Comparison of ENCODE assay signal across 8 mouse cellular contexts in the genomic region with DNA sequence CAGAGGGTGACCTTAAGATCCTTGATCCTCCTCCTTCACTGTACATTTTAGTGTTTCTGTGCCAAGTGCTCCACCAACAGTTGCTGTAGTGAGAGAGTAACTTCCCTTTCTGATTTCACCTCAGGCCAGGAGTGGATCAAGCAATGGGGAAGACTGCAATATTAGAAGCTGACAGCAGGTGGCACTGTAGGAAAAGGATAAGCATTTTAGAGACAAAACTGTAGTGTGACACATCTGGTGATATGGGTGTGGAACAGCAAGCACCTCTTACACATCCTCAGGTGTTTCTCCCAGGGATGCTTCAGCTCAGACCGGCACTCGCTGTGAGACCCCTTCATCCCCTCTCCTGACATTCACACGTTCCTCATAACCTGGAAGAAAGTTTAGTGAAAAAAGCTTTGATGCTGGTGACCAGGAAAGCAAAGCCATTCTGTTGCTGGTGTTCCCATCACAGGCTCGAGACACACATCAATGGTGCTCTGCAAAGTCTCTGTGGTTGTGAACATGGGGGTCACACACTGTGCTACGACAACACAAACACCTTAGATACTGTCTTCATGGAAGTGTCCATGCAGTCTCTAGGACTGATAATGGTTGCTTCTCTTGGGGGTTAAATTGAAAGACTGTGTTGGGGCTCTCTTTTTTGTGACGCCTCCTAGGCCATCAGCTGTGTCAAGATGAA.
A peak's percentile ranks its signal among the peaks of the same experiment; 100 is the strongest.
DNase-seq lines count a peak whose midpoint lies in the region; ATAC-seq and TF ChIP-seq lines count a peak whose summit lies in the region.

No protein-coding gene starts in this region.

- no peaks in the 10 kb centered on the region for H3K79me2 ChIP-seq in CH12.LX (replicated peaks; ENCODE audit: control insufficient read depth, extremely low read depth, insufficient read depth, poor library complexity, severe bottlenecking)

- DNase-seq in CH12.LX (ENCODE audit: extremely low read depth), result peak; percentile 87
- peak; percentile 77 to 79 for DNase-seq in adrenal gland, postnatal 36 days
- DNase-seq in embryonic facial prominence, embryonic 10.5 days (ENCODE audit: low spot score), result peak; percentile 69
- peak; percentile 46 for DNase-seq in heart, postnatal 0 days (ENCODE audit: low spot score)
- DNase-seq in layer of hippocampus, adult 11-12 months (ENCODE audit: low spot score), result peak; percentile 91
- peak; percentile 77 for DNase-seq in lung, postnatal 0 days (ENCODE audit: low spot score)
- DNase-seq in ovary, postnatal 36 days (ENCODE audit: low spot score), result peak; percentile 47
- peak; percentile 32 to 73 for DNase-seq in thymus, postnatal 10 days (ENCODE audit: low spot score in 2 of 2)

- H3K4me3 ChIP-seq in CH12.LX (replicated peaks in 1 of 3; ENCODE audit: low read depth in 2 of 3, low read length in 2 of 3, poor library complexity in 1 of 3), result no peak overlapping the region
- no peak overlapping the region for H3K4me3 ChIP-seq in embryonic facial prominence, embryonic 10.5 days
- no peak overlapping the region for H3K4me3 ChIP-seq in heart, postnatal 0 days (ENCODE audit: low read depth, low read length)
- H3K4me3 ChIP-seq in lung, postnatal 0 days (ENCODE audit: low read depth, low read length), result no peak overlapping the region

- no peak overlapping the region for H3K27ac ChIP-seq in CH12.LX (ENCODE audit: insufficient read depth, low read depth)
- no peak overlapping the region for H3K27ac ChIP-seq in embryonic facial prominence, embryonic 10.5 days (replicated peaks)
- H3K27ac ChIP-seq in heart, postnatal 0 days (ENCODE audit: low read depth), result no peak overlapping the region
- H3K27ac ChIP-seq in lung, postnatal 0 days (ENCODE audit: low read length), result no peak overlapping the region

- no peak; the same call in 1 of the 2 replicates for ATAC-seq in heart, postnatal 0 days (ENCODE audit: insufficient read depth, low read depth)
- ATAC-seq in lung, postnatal 0 days, result peak; percentile 16; the same call in 1 of the 2 replicates

- H3K36me3 ChIP-seq in CH12.LX (replicated peaks in 1 of 2; ENCODE audit: control insufficient read depth in 1 of 2, insufficient read depth in 1 of 2, low read length in 1 of 2), result no peaks in the 10 kb centered on the region
- no peaks in the 10 kb centered on the region for H3K36me3 ChIP-seq in embryonic facial prominence, embryonic 10.5 days (replicated peaks)
- H3K36me3 ChIP-seq in heart, postnatal 0 days (replicated peaks; ENCODE audit: control insufficient read depth, insufficient read depth, low read length), result no peaks in the 10 kb centered on the region
- H3K36me3 ChIP-seq in lung, postnatal 0 days (ENCODE audit: insufficient read depth, low read length), result no peaks in the 10 kb centered on the region

- H3K27me3 ChIP-seq in CH12.LX (replicated peaks), result no peaks in the 10 kb centered on the region
- no peaks in the 10 kb centered on the region for H3K27me3 ChIP-seq in embryonic facial prominence, embryonic 10.5 days (replicated peaks; ENCODE audit: low read depth, poor library complexity, severe bottlenecking)
- no peaks in the 10 kb centered on the region for H3K27me3 ChIP-seq in heart, postnatal 0 days (ENCODE audit: control insufficient read depth, insufficient read depth, low read length)
- no peaks in the 10 kb centered on the region for H3K27me3 ChIP-seq in lung, postnatal 0 days (replicated peaks; ENCODE audit: insufficient read depth, low read length)

- peak; percentile 94 to 97 for TF ChIP-seq CTCF in CH12.LX (conservative IDR thresholded peaks at IDR 0.05 in 1 of 2, IDR thresholded peaks at IDR 0.05 in 1 of 2; ENCODE audit: low read depth in 2 of 2, low read length in 2 of 2)
- TF ChIP-seq CTCF in heart, postnatal 0 days (IDR thresholded peaks at IDR 0.05; ENCODE audit: low read depth), result peak; percentile 95
- TF ChIP-seq CTCF in lung, postnatal 0 days (IDR thresholded peaks at IDR 0.05), result peak; percentile 94

- H3K4me2 ChIP-seq in CH12.LX (ENCODE audit: insufficient read depth, low read depth, poor library complexity, severe bottlenecking), result no peak overlapping the region
- no peak overlapping the region for H3K4me2 ChIP-seq in heart, postnatal 0 days (ENCODE audit: low read depth, low read length)
- no peak overlapping the region for H3K4me2 ChIP-seq in lung, postnatal 0 days (replicated peaks; ENCODE audit: low read depth, low read length)

- H3K4me1 ChIP-seq in CH12.LX (ENCODE audit: control insufficient read depth in 1 of 2, insufficient read depth in 2 of 2), result peaks cover 0 to 3% of the 10 kb centered on the region in 2 experiments; a peak in 1 of 4 replicates
- no peaks in the 10 kb centered on the region for H3K4me1 ChIP-seq in embryonic facial prominence, embryonic 10.5 days
- no peaks in the 10 kb centered on the region for H3K4me1 ChIP-seq in heart, postnatal 0 days (ENCODE audit: control insufficient read depth, insufficient read depth)
- no peaks in the 10 kb centered on the region for H3K4me1 ChIP-seq in lung, postnatal 0 days (ENCODE audit: insufficient read depth, low read depth, low read length)

- no peak for TF ChIP-seq POLR2A in CH12.LX (IDR thresholded peaks at IDR 0.05; ENCODE audit: low read depth, low read length)

- dilution Hi-C loops in CH12.LX (cut with MboI; ENCODE audit: extremely low pct_ligation_motif_present, extremely low pct_unique_long_range_greater_than_20kb, low sequenced_read_pairs), result no loop called here

- no peak for TF ChIP-seq EP300 in CH12.LX (IDR thresholded peaks at IDR 0.05; ENCODE audit: low read length)
- no peak for TF ChIP-seq EP300 in heart, postnatal 0 days (IDR thresholded peaks at IDR 0.05; ENCODE audit: low read depth)
- no peak for TF ChIP-seq EP300 in lung, postnatal 0 days (IDR thresholded peaks at IDR 0.05)

- H3K9ac ChIP-seq in CH12.LX (ENCODE audit: insufficient read depth, low read depth), result no peak overlapping the region
- no peak overlapping the region for H3K9ac ChIP-seq in heart, postnatal 0 days (replicated peaks; ENCODE audit: low read depth, low read length)
- H3K9ac ChIP-seq in lung, postnatal 0 days (replicated peaks; ENCODE audit: low read depth), result no peak overlapping the region

- in situ Hi-C loops in CH12.LX (cut with MboI; ENCODE audit: low pct_ligation_motif_present, low pct_unique_long_range_greater_than_20kb, low sequenced_read_pairs), result loop anchor here (10.0 to 25.0 kb wide), 2 partner anchors 363 to 675 kb away; no protein-coding TSS in a partner anchor

- WGBS in embryonic facial prominence, embryonic 10.5 days, result 48% methylated on average over 6 of the region's 6 CpGs
- 29% methylated on average over 6 of the region's 6 CpGs for WGBS in heart, postnatal 0 days
- 33% methylated on average over 6 of the region's 6 CpGs for WGBS in lung, postnatal 0 days

- peak; percentile 100 for TF ChIP-seq RAD21 in CH12.LX (IDR thresholded peaks at IDR 0.05; ENCODE audit: low read depth, low read length)

- H3K9me3 ChIP-seq in CH12.LX (replicated peaks; ENCODE audit: low read length), result no peaks in the 10 kb centered on the region
- no peaks in the 10 kb centered on the region for H3K9me3 ChIP-seq in embryonic facial prominence, embryonic 10.5 days
- no peaks in the 10 kb centered on the region for H3K9me3 ChIP-seq in heart, postnatal 0 days (replicated peaks; ENCODE audit: control insufficient read depth, low read length)
- no peaks in the 10 kb centered on the region for H3K9me3 ChIP-seq in lung, postnatal 0 days (ENCODE audit: low read length)

TF ChIP-seq in CH12.LX, 34 proteins besides CTCF, POLR2A, EP300 and RAD21:
- TF ChIP-seq SMC3 (IDR thresholded peaks at IDR 0.05; ENCODE audit: low read depth, low read length) (peak; percentile 97), BHLHE40 (IDR thresholded peaks at IDR 0.05; ENCODE audit: low read depth, low read length) (no peak), KAT2A (IDR thresholded peaks at IDR 0.05; ENCODE audit: insufficient replicate concordance, low read length) (no peak), MXI1 (IDR thresholded peaks at IDR 0.05; ENCODE audit: low read depth, low read length) (no peak), ZC3H11A (IDR thresholded peaks at IDR 0.05; ENCODE audit: low read depth, low read length) (peak; percentile 96), IRF4 (IDR thresholded peaks at IDR 0.05; ENCODE audit: low read depth, low read length) (no peak), MYC (IDR thresholded peaks at IDR 0.05; ENCODE audit: low read depth, low read length) (peak; percentile 18; the same call in 1 of the 2 replicates)
